Mouse (Mus musculus) E14TG2a.4 (cell line): ENCODE measurements around the gene Tbc1d14.

Experiments
- H3K27me3 ChIP-seq: 2 replicates; pipeline ENCODE4 v1.6.1; 2014; ENCODE audit warnings: low read length, control low read depth; ENCODE audit not compliant: insufficient read depth
- H3K36me3 ChIP-seq: 2 replicates; pipeline ENCODE4 v1.6.1; 2014; ENCODE audit warnings: low read length, control low read depth; ENCODE audit not compliant: insufficient read depth
- H3K4me1 ChIP-seq: replicated peaks from 2 replicates; pipeline ENCODE4 v1.6.1; 2014; ENCODE audit warnings: low read depth, low read length, control low read depth
- H3K4me3 ChIP-seq: replicated peaks from 2 replicates; pipeline ENCODE4 v1.5.1; 2014; ENCODE audit warnings: mild to moderate bottlenecking, low read length
- H3K9me3 ChIP-seq: 2 replicates; pipeline ENCODE4 v1.6.1; 2014; ENCODE audit warnings: low read length, control low read depth
- CTCF ChIP-seq: conservative IDR thresholded peaks from 2 replicates; pipeline ENCODE4 v1.5.1; 2014; ENCODE audit warnings: low read length
- NANOG ChIP-seq: IDR thresholded peaks from 2 replicates; pipeline ENCODE4 v1.6.1; 2014; ENCODE audit warnings: borderline replicate concordance, low read length, mixed read lengths
- POU5F1 ChIP-seq: IDR thresholded peaks from 2 replicates; pipeline ENCODE4 v1.6.1; 2014; ENCODE audit warnings: low read length, borderline replicate concordance

The Tbc1d14 gene

GRCm38 (mm10) chr5:36451872-36452389, 141.1 kb downstream of the Tbc1d14 start:
- no peak overlapping the region for H3K4me3 ChIP-seq
- H3K36me3 ChIP-seq: no peaks in the 10 kb centered on the region
- peaks cover 9% of the 10 kb centered on the region for H3K27me3 ChIP-seq
- TF ChIP-seq NANOG (no peak), POU5F1 (no peak), CTCF (no peak)
- peaks cover 2% of the 10 kb centered on the region; the same call in 1 of the 2 replicates for H3K4me1 ChIP-seq
- H3K9me3 ChIP-seq: no peaks in the 10 kb centered on the region

- Histone ChIP-seq H3K27me3 (peaks cover 4% of the 10 kb centered on the region), H3K36me3 (no peaks in the 10 kb centered on the region), H3K4me3 (no peak overlapping the region), H3K9me3 (no peaks in the 10 kb centered on the region), H3K4me1 (peaks cover 10% of the 10 kb centered on the region)
- TF ChIP-seq POU5F1: no peak
- no peak for TF ChIP-seq CTCF
- TF ChIP-seq NANOG: no peak
These were observed 142.0 kb downstream of the Tbc1d14 start for GRCm38 (mm10) chr5:36451119-36451518.

- no peak overlapping the region for H3K4me3 ChIP-seq
- no peaks in the 10 kb centered on the region for H3K36me3 ChIP-seq
- H3K27me3 ChIP-seq: no peaks in the 10 kb centered on the region; the same call in none of the 2 replicates
- H3K9me3 ChIP-seq: no peaks in the 10 kb centered on the region
- TF ChIP-seq NANOG: no peak
- TF ChIP-seq POU5F1: no peak
- TF ChIP-seq CTCF: no peak
- peaks cover 23% of the 10 kb centered on the region for H3K4me1 ChIP-seq
These were observed 143.2 kb downstream of the Tbc1d14 start for GRCm38 (mm10) chr5:36449710-36450358.

GRCm38 (mm10) chr5:36447872-36448271, 145.2 kb downstream of the Tbc1d14 start:
- H3K4me1 ChIP-seq: peaks cover 23% of the 10 kb centered on the region
- no peak overlapping the region for H3K4me3 ChIP-seq
- no peaks in the 10 kb centered on the region for H3K9me3 ChIP-seq
- TF ChIP-seq NANOG (no peak), POU5F1 (no peak), CTCF (no peak)
- no peaks in the 10 kb centered on the region; the same call in none of the 2 replicates for H3K27me3 ChIP-seq
- H3K36me3 ChIP-seq: no peaks in the 10 kb centered on the region

GRCm38 (mm10) chr5:36446166-36446890, 146.7 kb downstream of the Tbc1d14 start:
- Histone ChIP-seq H3K9me3 (no peaks in the 10 kb centered on the region), H3K36me3 (no peaks in the 10 kb centered on the region), H3K4me3 (no peak overlapping the region), H3K27me3 (no peaks in the 10 kb centered on the region; the same call in 1 of the 2 replicates), H3K4me1 (peaks cover 23% of the 10 kb centered on the region)
- TF ChIP-seq NANOG (no peak), POU5F1 (no peak), CTCF (no peak)

GRCm38 (mm10) chr5:36445028-36445427, 148.0 kb downstream of the Tbc1d14 start:
- no peaks in the 10 kb centered on the region for H3K9me3 ChIP-seq
- H3K36me3 ChIP-seq: no peaks in the 10 kb centered on the region
- H3K4me1 ChIP-seq: peaks cover 23% of the 10 kb centered on the region
- H3K4me3 ChIP-seq: no peak overlapping the region; the same call in 1 of the 2 replicates
- TF ChIP-seq NANOG (no peak), POU5F1 (no peak), CTCF (no peak)
- no peaks in the 10 kb centered on the region; the same call in 1 of the 2 replicates for H3K27me3 ChIP-seq

- H3K4me3 ChIP-seq: no peak overlapping the region
- TF ChIP-seq POU5F1: no peak
- H3K9me3 ChIP-seq: no peaks in the 10 kb centered on the region
- no peaks in the 10 kb centered on the region; the same call in 1 of the 2 replicates for H3K27me3 ChIP-seq
- peaks cover 23% of the 10 kb centered on the region for H3K4me1 ChIP-seq
- no peaks in the 10 kb centered on the region for H3K36me3 ChIP-seq
These were observed 148.5 kb downstream of the Tbc1d14 start for GRCm38 (mm10) chr5:36444611-36445010.

GRCm38 (mm10) chr5:36440741-36441140, 152.3 kb downstream of the Tbc1d14 start:
- no peak for TF ChIP-seq POU5F1
- no peak for TF ChIP-seq CTCF
- TF ChIP-seq NANOG: no peak
- H3K27me3 ChIP-seq: no peaks in the 10 kb centered on the region

More at GRCm38 (mm10) chr5:36440741-36441140, 152.3 kb downstream of the Tbc1d14 start:
- Histone ChIP-seq H3K36me3 (no peaks in the 10 kb centered on the region), H3K9me3 (no peaks in the 10 kb centered on the region), H3K4me3 (no peak overlapping the region), H3K4me1 (peaks cover 11% of the 10 kb centered on the region; the same call in 1 of the 2 replicates)
